Mouse (Mus musculus) embryo, embryonic 9.5 days (tissue): ENCODE measurements around the gene Klhl36.
"Not testable (repeated sequence)": the region's sequence is repeated elsewhere in the genome, so short reads cannot be mapped to it uniquely, and the experiment has no call there.

Experiments
- DNase-seq: peaks from one replicate; pipeline ENCODE4 v3.0.0-alpha.2; 2017; ENCODE audit errors: extremely low spot score

The Klhl36 gene

GRCm38 (mm10) chr8:119835270-119835669 is 26.8 kb upstream of the Klhl36 start:
- no peak for DNase-seq

DNA sequence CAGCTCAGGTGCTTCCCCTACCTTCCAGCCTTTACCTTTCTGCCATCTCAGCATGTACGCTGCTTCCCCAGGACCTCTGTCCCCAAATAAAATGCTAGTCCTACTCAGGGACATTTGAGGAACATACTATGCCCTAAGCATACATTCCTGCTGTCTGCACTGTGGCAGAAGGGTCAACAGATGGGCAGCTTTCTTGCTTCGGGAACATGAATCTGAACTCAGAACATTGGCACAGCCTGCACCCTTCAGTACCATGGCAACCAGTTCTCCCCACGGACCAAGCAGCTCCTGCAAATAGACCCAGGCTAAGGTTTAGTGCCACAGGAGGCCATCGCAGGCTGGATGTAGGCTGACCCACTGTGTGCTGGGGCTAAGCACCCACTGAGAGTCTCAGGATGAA is 25.2 kb upstream of the Klhl36 start:
- no peak for DNase-seq

GRCm38 (mm10) chr8:119837553-119838071 is 24.5 kb upstream of the Klhl36 start:
- peak; percentile 18 for DNase-seq

DNA sequence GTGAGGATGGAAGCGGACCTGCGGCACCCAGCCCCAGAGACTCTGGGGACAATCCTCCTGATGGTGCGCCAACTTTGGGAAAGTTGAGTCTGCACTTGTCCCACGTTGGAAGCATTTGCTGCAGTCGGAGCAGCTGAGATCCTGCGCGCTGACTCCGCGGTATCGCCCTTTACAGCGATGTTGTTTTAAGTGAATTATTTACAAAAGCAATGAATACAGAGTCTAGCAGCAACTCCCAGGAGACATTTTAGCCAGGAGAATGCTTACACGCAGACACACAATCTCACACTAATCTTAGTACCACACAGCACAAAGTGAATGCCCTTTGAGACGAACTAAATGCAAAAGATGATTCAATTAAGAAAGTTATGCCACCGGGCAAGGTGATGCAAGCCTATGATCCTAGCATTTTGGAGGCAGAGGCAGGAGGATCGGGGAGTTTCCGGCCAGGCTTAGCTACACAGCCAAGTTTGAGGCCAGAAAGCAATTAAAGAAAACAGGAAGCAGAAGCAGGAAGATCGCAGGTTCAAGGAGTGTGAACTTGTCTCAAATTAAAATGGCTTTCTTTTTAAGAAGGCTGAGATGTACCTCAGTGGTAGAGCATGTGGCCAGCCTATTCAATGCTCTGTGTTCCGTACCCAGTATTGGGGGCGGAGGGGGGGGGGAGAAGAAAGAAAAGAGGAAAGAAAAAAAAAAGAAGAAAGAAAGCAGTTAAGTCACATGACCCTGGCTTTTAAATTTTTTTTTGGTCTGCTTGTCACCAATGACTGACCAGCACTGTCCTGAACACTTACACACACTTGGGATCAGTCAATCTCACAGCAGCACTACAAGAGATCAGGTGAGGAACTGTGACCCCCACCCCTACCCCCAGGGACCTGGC is 23.7 kb upstream of the Klhl36 start:
- DNase-seq: no peak

DNA sequence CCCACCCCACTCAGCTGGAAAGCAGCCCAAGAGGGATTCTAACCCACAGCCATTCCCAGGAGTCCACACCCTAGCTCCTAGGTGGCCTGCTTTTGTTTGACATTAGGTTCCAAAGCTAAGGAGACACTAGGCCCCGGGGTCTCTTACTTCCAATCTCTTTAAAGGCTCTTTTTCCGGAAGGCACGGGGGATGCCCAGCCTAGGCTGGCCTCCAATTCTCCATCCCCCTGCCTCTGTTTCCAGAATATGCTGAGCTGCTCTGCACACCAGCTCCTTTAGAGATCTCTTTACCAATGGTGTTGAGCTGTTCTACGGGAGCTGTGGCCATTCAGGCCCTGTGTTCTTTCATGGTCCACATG is 23.1 kb upstream of the Klhl36 start:
- no peak for DNase-seq

- DNase-seq: peak; percentile 47
Observed at GRCm38 (mm10) chr8:119839419-119840021, 22.5 kb upstream of the Klhl36 start.

DNA sequence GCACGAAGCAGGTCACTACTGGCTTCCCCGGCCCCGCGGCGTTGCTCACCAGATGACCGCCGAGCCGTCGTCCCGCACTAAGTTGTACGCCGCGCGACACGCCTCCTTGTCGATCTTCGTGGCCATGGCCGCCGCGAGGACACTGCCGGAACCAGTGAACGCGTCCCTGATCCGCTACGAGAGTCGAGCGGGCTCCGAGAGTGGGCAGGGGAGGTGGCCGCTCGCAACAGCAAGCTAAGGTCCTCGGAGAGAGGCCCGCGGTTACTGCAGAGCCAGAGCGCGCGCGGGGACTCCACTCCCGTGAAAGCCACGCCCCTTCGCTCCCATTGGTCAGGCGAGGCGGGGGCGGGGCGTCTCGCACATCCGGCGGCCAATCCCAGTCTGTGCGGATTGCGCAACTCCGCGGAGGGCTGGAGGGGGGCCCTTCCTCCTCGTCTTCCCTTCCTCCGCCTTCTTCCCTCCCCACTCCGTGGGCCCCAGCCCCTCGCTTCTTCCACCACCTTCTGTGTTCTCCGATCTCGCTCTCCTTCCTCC is 21.7 kb upstream of the Klhl36 start, which contains the start of gene Cotl1:
Cotl1 (minus strand) TSS at position 270 of the 534 bp plus-strand sequence.
- DNase-seq: peak; percentile 93

GRCm38 (mm10) chr8:119840905-119841411 is 21.1 kb upstream of the Klhl36 start:
- DNase-seq: no peak

DNA sequence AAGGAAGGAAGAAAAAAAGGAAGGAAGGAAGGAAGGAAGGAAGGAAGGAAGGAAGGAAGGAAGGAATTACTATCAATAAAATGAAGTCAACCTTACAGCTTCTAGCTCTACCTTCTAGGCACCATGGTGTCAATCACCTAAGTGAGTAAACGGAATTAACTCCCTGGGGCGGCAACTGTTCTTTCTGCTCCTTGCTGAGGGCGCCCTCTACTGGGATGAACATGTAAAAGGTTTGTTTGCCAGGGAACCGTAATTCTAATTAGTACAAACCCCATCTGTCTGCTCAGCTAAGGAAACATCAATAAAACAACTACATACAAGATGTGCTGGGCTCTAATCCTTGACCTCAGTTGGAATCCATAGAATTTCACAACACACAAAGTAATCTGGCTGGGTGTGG is 18.6 kb upstream of the Klhl36 start:
- peak; percentile 79 for DNase-seq

GRCm38 (mm10) chr8:119844577-119844976 is 17.5 kb upstream of the Klhl36 start:
- no peak for DNase-seq

- DNase-seq: not testable (repeated sequence)
Observed at GRCm38 (mm10) chr8:119845741-119846140, 16.3 kb upstream of the Klhl36 start.

- DNase-seq: no peak
Observed at GRCm38 (mm10) chr8:119847232-119847922, 14.7 kb upstream of the Klhl36 start.

DNA sequence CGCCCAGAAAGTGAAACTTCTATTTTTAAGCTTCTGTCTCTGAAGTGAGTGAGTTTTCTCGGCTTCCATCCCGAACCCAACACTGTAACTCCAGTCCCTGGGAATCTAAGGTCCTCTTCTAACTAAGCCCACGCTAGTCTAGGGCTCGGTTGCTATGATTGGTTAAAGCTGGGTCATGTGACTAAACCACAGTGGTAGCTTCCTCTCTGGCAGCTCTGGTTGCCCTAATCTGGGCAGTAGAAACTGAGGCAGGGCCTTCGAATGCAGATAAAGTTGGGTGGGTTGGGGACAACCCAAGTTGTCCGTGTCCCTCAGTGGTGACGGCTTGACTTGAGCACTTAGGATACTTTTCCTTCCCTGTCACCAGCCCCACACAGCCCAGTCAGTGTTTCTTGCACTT is 8.5 kb upstream of the Klhl36 start:
- no peak for DNase-seq

DNA sequence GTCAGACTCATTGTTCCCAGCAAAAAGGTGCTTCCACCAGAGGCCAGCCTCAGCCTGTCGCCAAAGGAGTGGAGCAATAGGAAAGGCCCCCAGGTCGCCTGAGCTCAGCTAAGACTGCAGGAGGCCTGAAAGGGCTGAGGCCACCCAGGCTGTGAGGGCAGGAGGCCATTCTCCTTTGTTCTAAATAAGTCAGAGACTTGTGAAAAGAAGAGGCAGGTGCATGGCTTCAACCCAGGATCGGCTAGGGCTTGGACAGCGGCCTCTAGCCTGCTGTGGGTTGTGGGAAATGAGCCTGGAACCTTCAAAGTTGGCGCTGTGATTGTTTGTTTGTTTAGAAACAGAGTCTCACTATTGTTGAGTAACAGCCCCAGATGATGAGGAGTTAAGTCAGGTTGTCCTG is 8.0 kb upstream of the Klhl36 start:
- DNase-seq: no peak

DNA sequence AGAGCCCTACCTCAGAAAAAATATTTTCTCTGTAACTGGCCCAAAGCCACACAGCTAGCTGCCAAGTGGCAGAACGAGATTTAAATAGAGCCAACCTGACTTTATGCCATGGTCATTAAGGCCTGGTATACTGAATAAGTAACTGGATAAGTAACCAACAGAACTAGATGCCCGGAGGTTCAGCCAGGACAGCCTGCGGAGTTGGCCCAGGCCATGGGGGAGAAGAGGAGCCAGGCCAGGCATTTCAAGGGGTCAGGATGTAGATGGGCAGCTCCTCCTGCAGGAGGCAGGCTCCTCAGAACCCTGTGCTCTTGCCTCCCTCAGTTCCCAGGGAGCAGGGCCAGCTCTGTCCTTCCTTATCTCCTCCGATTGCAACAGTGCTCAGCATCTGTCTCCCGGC is 6.4 kb upstream of the Klhl36 start:
- no peak for DNase-seq

- no peak for DNase-seq
Observed at GRCm38 (mm10) chr8:119857767-119858166, 4.3 kb upstream of the Klhl36 start.

- DNase-seq: no peak
Observed at GRCm38 (mm10) chr8:119862390-119862734, 296 bp downstream of the Klhl36 start.

GRCm38 (mm10) chr8:119862749-119863148 is 683 bp downstream of the Klhl36 start:
- DNase-seq: no peak

DNA sequence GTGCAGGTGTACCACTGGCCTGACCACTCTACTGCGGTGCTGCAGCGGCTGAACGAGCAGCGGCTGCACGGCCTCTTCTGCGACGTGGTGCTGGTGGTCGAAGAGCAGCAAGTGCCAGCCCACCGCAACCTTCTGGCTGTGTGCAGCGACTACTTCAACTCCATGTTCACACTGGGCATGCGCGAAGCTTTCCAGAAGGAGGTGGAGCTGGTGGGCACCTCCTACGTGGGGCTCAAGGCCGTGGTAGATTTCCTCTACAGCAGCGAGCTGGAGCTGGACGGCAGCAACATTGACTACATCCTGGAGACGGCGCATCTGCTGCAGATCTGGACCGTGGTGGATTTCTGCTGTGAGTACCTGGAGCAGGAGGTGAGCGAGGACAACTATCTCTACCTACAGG is 7.5 kb downstream of the Klhl36 start:
- no peak for DNase-seq

- DNase-seq: no peak
Observed at GRCm38 (mm10) chr8:119873181-119873580, 11.1 kb downstream of the Klhl36 start.

GRCm38 (mm10) chr8:119881301-119881700 is 19.2 kb downstream of the Klhl36 start:
- no peak for DNase-seq

- no peak for DNase-seq
Observed at GRCm38 (mm10) chr8:119881917-119882316, 19.9 kb downstream of the Klhl36 start.
